Mouse (Mus musculus) cerebellum, postnatal 14 days (tissue): ENCODE results near the gene Atp6v1b1.

Experiments used
- DNase-seq, 2 experiments: peaks; one replicate each; pipeline ENCODE4 v3.0.0; 2021; ENCODE audit warnings: mixed read lengths in 2 of 2

Gene Atp6v1b1

DNA sequence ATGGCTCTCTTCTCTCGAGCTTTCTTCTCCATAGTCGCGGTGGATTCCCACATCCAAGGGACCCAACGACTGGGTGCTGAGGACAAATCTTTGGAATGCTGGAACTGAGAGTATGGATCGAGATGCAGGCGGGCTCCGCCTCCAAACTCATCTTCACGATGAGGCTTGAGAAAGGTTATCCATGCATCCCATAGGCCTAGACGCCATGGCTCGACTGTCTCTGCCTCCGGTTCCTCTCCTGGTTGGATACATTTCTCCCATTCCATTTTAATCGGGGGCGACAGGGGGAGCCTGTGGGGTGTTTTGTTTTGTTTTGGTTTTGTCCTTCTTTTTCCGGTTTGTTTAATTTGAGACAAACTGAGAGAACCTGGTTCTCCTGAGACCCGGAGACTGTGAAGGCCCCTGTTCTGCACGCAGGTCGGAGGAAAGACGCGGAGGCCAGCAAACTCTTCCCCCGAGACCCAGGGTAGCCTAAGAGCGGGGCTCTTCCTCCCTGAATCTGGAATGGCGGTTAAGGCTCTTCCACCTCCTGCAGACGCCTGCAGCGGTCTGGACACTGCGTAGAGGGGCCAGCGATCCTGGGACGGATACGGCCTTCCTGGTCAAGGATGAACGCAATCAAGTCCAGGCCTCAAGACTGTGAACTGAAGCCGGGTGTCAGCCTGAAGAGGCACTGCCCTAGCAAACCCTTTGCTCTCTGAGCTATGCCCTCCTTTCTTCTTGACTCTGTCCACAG is 27.2 kb upstream of the Atp6v1b1 start:
- peak; percentile 13 to 36 for DNase-seq

GRCm38 (mm10) chr6:83717026-83717425 is 25.8 kb upstream of the Atp6v1b1 start:
- DNase-seq: peak; percentile 20 to 33

- no peak for DNase-seq
These were observed 20.3 kb upstream of the Atp6v1b1 start for GRCm38 (mm10) chr6:83722526-83722925.

- no peak for DNase-seq
These were observed 15.6 kb upstream of the Atp6v1b1 start for GRCm38 (mm10) chr6:83727178-83727577.

DNA sequence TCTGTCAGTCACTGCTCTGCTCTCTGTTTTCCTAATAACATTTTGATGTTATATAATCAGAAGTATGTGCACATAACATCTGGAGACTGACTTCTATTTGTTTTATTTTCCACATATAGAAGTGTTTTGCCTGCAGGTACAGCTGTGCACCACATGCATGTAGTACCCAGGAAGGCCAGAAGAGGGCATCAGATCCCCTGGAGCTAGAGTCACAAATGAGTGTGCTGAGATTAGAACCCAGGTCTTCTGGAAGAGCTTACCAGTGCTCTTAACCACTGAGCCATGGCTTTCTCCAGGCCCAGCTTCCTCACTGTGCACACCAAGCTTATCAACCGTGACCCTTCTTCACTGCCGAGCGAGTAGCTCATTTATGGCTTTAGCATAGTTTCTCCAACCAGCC is 14.3 kb upstream of the Atp6v1b1 start:
- peak; percentile 24 to 48 for DNase-seq

DNA sequence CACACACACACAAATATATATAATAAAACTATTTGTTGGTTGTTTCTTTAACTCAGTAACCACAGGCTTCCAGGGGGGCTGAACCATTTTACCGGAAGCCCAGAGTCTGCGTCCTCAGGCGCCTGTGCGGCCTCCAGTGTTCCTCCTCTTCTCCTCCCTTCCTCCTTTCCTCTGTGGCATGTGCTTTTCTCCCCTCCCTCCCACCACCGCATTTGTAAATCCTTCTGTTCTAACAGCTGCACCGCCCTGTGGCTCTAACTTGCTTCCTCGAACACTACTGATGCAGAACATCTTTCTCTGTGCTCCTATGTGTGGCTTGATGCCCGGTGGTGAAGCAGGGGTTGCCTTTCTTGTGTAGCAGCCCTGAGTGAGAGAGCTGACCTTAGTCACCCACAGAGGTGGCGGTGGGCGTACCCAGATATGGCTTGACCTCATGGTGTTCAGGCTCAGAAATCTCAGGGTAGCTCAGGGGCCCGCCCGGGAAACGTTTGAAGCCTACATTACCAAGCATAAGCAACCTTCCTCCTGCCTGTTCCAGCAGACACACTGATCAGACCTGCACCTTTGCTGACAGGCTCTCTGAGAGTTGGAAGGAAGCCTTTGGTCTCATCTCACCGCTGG is 13.3 kb upstream of the Atp6v1b1 start:
- no peak for DNase-seq

DNA sequence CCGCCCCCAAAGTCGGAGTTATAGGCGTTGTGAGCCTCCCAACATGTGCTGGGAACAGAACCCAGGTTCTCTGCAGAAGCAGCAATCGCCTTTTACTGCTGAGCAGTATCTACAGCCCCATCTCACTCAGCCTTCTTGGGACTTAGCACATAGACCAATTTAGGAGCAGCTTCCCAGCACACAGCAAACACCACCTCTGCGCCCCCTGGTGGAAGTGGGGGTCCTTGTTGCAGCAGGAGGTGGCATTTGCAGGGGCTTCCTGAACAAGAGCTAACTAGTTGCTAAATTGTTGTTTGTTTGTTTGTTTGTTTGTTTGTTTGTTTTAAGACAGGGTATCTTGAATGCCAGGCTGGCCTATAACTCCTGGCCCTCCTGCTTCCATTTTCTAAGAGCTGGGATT is 11.7 kb upstream of the Atp6v1b1 start:
- peak; percentile 55 to 72 for DNase-seq

- no peak for DNase-seq
These were observed 5.5 kb upstream of the Atp6v1b1 start for GRCm38 (mm10) chr6:83737311-83737710.

DNA sequence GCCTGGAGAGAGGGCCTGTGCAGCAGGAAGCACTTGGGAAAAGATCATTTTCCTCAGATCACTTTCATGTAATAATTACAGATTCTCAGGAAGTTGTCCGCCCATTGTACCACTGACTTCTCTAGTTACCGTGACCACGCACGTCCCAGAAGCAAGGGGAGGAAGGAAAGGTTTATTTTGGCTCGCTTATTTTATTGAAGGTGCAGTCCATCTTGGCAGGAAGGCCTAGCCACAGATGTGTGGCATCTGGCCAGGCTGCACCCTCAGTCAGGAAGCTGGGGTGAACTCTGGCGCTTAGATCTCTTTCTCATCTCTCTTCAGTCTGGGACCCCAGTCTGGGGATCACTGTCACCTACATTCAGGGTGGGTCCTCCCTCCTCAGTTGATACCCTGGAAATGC is 4.2 kb upstream of the Atp6v1b1 start:
- no peak for DNase-seq

DNA sequence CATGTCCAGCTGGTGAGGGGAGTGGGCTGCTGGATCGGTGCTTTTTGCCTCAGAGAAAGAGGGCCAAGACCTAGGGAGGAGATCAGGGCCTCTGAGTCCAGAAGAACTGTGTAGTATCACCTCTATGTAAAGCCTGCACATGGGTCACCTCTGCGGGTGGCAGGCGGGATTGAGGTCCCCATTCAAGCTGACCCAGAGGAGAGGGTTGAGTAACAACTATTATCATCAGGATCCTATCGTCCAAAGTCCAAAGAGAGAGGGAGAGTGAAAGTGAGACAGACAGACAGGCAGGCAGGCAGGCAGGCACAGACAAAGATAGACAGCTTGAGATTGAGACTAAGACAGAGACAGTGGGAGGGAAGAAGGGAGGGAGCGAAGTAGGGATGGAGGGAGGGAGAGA is 422 bp downstream of the Atp6v1b1 start:
- no peak for DNase-seq

DNA sequence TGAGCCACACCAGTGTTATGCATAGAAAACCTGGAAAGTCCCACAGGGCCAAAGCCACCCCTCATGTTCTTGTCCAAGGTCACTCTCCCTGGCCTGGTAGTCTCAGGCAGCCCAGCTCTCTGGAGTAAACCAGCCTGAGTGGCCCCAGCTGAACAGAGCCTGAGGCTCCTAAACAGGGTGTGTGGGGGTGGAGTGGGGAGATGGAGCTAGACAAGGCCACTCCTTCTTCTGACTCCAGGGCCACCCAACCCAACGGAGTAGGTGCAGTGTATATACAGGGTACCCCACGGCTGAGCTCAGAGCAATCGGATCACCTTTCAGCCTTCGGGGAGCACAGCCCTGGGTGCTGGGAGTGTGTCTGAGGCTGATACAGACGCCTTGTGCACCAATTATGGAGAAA is 1.3 kb downstream of the Atp6v1b1 start:
- no peak for DNase-seq

GRCm38 (mm10) chr6:83744557-83744956 is 1.8 kb downstream of the Atp6v1b1 start:
- no peak for DNase-seq

GRCm38 (mm10) chr6:83745466-83745865 is 2.7 kb downstream of the Atp6v1b1 start:
- DNase-seq: no peak

DNA sequence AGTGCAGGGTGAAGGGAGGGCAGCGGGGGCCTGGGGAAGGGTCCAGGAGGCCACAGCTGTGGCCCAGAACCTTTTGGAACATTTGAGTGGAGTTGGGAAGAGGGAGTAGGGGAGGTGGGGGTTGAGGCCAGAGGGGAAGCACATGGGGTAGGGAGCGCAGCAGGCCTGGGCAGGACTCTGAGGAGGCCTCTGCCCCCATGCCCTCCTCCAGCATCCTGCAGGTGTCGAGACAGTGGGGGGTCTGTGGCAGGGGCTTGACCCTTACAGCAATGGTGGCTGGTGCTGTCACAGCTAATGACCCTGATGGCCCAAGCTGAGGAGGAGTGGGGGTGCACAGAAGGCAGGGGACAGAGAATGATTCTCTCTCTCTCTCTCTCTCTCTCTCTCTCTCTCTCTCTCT is 6.5 kb downstream of the Atp6v1b1 start:
- DNase-seq: no peak

DNA sequence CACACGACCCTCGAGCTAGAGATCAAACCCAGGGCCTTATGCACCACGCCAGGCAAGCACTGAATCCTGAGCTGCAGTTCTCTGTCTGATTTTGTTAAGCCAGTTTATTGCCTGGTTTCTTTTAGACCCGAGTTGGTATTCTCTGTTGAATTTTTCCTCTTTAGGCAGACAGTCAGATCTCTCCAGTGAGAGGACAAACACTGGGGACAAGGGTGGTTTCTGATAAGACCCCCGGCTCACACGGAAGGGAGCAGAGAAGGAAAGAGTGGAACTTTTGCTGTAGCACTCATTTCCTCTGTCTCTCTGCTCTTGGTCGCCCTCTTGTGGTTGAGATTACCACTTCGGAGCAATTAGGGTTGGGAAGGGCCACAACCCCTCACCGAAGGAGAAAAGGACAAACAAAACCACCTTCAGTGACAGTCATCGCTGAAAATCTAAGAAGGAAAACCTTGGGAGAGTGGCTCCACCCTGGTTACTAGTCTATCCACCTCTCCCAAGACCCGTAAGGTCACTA is 7.4 kb downstream of the Atp6v1b1 start:
- DNase-seq: peak; percentile 75 to 87

GRCm38 (mm10) chr6:83756051-83756450 is 13.3 kb downstream of the Atp6v1b1 start:
- no peak for DNase-seq

DNA sequence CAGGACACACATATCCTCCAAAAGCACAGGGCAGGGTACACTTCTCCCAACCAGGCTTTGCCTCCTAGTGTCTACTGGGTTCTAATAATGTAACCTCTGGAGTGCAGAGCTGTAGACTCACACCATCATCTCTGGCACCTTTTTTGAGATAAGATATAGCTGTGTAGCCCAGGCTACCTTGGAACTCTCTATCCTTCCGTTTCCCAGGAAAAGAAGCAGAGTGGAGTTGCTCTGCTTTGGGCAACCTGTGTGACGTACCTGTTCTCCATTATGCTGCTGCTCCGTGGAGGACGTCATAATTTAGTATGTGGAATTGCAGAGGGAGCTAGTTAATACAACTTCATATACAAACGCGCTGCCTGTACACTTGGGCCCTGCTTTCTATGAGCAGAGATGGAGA is 19.6 kb downstream of the Atp6v1b1 start, which contains the start of gene Ankrd53:
Ankrd53 (plus strand) TSS at position 301 of the 400 bp plus-strand sequence.
- DNase-seq: no peak

DNA sequence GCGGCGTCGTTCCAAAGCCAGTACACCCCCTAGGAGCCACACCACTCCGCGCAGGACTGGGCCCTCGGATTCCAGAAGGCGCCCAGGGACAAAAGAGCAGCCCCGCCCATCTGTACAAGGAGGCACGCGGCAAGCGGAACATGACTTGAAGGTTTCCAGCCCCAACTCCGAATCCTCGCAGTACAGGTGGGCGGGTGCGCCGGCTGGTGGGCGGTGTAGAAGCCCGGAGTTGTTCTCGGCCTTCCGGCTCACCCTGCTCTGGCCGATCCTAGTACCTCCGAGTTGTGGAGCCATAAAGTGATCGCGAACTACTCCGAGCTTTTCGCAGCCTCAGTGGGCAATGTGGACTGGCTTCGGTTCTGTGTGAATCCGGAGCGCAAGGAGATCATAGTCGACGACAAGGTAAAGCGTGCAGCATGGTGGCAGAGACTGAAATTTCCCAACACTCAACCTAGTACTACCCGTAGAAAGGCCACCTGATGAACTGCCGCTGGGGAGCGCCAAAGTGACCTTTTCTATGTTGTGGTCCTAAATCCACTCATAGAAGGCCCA is 20.2 kb downstream of the Atp6v1b1 start:
- no peak for DNase-seq

DNA sequence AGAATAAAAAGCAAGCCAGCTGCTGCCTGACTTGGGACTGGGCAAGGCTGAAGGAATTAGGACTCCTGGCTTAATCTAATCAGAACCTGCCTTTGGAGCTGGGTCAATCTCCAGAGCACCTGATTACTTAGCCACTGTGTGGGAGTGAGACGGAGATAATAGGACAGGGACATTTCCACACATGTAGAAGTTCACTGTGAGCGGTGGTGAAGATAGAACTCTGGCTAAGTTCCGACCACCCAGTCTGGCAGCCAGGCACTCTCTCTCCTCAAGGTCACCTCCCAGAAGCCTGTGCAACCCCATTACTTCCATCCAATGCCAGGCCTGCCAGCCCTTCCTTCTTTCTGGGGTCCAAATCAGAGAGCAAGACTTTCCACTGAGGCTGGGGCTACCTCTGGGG is 24.2 kb downstream of the Atp6v1b1 start:
- no peak for DNase-seq

DNA sequence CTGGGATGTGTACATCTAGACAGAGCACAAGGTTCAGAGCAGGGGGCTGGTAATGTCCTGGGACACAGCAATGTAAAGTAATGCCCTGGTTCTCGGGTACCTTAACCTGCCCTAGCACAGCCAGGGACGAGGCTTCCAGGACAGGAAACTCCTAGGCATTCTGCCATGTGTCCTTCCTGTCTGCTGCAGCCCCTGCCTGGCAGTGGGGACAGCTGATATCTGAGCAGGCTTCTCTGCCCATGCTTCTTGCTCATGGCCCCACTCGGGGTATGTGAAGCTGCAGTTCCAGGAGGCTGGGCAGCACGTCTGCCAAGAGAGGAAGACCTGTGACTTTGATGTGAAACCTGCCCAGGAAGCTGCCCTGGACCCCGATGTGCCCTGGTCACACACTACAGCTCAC is 25.7 kb downstream of the Atp6v1b1 start:
- DNase-seq: no peak

DNA sequence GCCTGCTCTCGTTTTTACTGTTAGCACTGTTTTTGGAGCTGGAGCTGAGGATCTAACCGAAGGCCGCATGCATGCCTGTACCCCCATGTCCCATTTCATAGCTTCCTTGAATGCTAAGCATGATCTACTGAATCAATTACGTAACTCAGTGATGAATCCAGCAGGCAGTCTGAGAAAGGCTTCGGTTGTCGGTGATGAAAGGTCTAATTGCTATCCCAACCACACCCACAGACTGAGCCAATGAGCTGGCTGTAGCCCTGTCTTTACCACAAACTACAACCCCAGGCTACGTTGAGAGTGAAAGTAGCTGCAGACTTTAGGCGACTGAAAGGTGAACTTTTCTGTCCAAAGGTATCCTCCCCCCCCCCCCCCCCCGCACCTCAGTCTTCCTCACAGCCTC is 31.3 kb downstream of the Atp6v1b1 start:
- DNase-seq: no peak

GRCm38 (mm10) chr6:83774781-83775563 is 32.2 kb downstream of the Atp6v1b1 start:
- DNase-seq: peak; percentile 34 to 36

DNA sequence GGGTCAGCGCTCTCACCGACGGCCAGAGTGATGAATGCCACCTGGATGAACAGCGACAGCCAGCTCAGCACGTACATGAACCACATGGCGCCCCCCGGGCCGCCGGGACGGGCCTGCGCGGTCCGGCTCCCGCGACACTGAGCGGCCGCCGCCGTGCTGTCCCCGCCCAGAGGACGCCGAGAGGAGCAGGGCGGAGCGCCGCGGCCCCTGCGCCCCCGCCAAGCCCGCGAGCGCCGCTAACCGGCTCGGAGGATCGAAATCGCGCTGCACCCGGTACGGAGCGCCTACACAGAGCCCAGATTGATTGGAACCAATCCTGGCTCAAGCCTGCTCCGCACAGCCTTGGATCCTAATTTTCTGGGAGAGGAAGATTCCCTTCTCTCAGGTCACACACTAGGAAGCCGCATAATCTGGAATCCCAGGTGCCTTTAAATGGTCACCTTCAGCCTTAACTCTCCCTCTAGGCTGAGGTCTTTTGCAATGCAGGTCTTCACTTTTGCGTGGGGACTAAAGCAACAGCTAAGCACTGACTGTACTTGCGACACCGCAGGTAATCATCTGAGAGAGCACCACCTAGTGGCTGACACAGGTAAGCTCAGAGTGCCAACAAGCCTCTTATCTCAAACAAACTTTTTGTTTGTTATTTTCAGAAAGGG is 33.0 kb downstream of the Atp6v1b1 start, which contains the start of gene Tex261:
Tex261 (minus strand) TSS at position 176 of the 656 bp plus-strand sequence.
- DNase-seq: peak; percentile 92 to 94
